Mouse (Mus musculus) bone marrow macrophage, adult 2 months (primary cell): Measurements from ENCODE around the gene Kcnh4.

Experiments used
- CTCF ChIP-seq: IDR thresholded peaks from 2 replicates; pipeline ENCODE4 v1.5.1; 2012; ENCODE audit warnings: low read depth, mild to moderate bottlenecking, low read length, moderate library complexity
- POLR2A ChIP-seq: IDR thresholded peaks from 2 replicates; pipeline ENCODE4 v1.6.1; 2012; ENCODE audit warnings: mild to moderate bottlenecking, low read depth, low read length, borderline replicate concordance

GRCm38 (mm10) chr11:100730477-100731205 lies 29.1 kb downstream of the Kcnh4 start:
- no peak for TF ChIP-seq CTCF
- no peak for TF ChIP-seq POLR2A
